Mouse (Mus musculus): Measurements from ENCODE around the gene Cct4. TPM values are rescaled to one million over a fixed set of nuclear protein-coding genes. Genes with fewer than 3 reads are reported as not detected.

Gene Cct4
- polyA plus RNA-seq (2017; shearing (Covaris generic)) = 100 to 1,000 TPM; 210 to 216 TPM

DNA sequence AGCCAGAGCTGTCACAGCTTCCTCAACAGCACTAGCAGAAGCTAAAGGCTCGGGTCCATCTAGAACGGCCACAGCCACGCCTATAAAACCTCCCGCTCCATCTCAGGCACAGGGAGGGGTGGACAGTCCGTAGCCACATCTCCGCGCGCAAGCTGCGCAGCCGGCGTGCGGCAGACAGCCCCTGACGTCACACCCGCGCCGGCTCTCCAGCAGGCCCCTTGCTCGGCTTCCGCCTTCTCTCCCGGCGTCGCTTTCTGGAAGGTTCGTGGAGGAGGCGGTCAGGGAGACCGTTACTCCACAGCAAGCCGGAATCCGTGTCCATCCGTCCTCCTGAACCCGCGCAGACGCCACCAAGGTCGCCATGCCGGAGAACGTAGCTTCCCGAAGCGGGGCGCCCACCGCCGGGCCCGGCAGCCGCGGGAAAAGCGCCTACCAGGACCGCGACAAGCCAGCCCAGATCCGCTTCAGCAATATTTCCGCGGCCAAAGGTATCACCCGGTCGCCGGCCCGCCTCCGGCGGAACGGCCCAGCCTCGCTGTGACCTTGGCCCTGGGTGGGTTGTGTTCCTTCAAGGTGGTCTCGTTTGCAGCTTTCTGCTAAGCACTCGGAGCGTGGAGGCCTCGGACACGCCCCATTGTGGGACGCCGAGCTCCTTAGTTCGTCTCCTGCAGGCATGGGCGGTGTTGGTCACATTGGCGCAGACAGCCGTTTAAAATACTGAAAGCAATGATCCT, at the start of gene Cct4:
Gene Cct4 (plus strand): TSS at position 127 of the 734 bp plus-strand sequence.

DNA sequence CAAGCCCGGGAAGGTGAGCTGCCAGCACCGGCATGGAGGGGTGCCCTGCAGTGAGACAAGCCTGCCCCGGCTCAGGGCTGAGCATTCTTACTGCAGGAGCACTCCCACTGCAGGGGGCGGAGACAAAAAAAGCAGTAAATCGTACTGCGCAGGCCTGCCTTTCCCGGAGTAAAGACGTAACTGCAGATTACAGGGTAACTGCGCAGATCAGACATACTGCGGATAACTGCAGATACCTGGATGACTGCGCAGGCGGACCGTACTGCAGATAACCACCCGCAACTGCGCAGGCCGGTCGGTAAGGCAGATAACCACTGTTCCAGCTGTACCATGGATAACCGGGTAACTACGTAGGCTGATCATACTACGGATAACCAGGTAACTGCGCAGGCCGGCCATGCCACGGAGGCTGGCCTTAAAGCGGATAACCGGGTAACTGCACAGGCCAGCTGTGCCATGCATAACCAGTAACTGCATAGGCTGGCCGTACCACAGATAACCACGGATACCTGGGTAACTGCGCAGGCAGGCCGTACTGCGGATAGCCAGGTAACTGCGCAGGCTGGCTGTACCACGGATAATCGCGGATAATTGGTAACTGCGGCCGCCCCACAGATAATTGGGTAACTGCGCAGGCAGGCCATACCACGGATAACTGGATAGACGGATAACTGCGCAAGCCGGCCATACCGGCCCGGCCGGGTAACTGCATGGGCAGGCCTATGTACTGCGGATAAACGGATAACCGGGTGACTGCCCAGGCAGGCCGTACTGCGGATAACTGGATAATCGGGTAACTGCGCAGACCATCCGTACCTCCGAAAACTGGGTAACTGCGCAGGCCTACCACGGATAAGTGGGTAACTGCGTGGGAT, 18.2 kb upstream of the Cct4 start, which contains the start of gene Zrsr1:
Gene Zrsr1 (plus strand): TSS at position 171 of the 875 bp plus-strand sequence.

DNA sequence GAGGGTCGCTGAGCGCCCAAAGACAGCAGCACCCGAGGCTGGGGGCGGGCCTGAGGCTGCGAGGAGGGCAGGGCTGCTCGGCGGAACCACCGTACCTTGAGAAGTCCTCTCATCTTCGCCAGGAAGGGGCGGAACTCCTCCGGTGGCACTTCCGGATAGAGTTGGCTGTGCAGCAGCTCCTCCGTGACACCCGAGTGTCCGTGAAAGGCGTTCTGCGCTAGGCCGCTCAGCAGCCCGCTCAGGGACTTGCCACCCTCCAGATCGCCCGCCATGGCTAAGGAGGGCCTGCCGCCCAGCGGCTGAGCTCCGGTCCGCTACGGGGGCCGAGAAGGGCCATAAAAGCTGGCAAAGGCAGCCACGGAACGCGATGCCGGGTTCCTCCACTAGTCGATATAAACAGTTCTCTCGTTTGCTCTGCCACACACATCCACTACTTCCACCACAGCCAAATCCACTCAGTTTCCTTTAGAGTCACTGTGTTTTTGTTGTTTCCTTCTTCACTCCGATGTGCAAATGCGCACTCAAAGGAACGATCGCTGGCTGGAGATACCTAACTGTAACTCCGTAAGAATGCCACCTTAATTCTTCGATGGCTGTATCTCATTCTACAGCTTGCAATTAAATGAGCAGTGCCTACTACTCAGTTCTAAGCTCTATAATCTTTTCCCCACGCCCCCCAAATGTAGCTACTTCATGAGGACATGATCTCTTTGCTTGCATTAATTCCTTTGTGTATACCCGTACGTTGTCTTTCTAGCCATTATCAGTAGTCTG, 8.1 kb upstream of the Cct4 start, which contains the start of the genes Gm28048 and Commd1:
Gene Gm28048 (minus strand): TSS at position 107 of the 774 bp plus-strand sequence.
Gene Commd1 (minus strand): TSS at position 399 of the 774 bp plus-strand sequence.

DNA sequence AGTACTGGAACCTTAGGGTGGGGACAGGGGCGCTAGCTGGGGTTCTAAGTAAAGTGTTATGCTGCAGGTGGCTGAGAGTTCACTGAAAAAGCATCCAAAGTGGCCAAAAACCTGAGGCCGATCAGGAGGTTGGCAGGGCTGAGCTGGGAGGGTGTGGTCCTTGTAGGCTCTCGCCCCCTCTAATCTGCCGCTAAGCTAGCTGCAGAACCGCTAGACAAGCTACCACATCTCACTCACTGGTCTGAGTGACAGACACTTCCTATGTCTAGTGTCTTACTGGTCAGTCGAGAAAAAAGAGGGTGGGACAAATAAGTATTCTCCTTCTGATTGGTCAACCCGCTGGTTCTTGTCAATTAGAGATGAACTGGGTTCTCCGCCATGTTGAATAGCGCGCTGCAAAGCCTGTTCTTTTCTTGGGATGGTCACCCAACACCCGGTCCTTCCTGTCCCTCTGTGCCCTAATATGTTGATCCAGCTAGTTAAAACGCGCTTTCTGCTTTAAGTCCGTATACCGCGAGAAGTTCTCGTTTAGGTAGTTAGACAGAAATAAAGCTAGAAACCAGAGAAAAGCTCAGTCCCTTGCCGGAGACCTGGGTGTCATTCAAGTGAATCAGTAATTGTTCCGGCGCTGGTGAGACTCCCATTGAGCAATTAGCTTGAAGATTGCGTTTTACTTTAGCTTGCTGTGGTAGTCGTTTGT, 17.3 kb downstream of the Cct4 start, which contains the start of gene Fam161a:
Gene Fam161a (plus strand): TSS at position 51 of the 700 bp plus-strand sequence.

Other genes with a start within 250 kb of the Cct4 start
- gene B3gnt2, start 129.6 kb upstream of the Cct4 start, polyA plus RNA-seq (2017; shearing (Covaris generic)) = 10 to 100 TPM; 39.9 to 54.2 TPM
- gene Zrsr1, start 18.5 kb upstream of the Cct4 start, polyA plus RNA-seq (2017; shearing (Covaris generic)) = 1 to 10 TPM; 1.5 to 2.5 TPM
- gene Gm28048, start 8.4 kb upstream of the Cct4 start, polyA plus RNA-seq (2017; shearing (Covaris generic)) = 100 to 1,000 TPM in 1 of 2 experiments, 10 to 100 TPM in 1; 78.9 to 132 TPM
- 10 to 100 TPM; 58.8 to 62.6 TPM for gene Commd1, start 8.1 kb upstream of the Cct4 start, polyA plus RNA-seq (2017; shearing (Covaris generic))
- 1 to 10 TPM in 1 of 2 experiments, under 1 TPM in 1; 0.28 to 1.1 TPM for gene Fam161a, start 17.0 kb downstream of the Cct4 start, polyA plus RNA-seq (2017; shearing (Covaris generic))